Mouse (Mus musculus): Measurements from ENCODE around the gene Pspn. TPM values are rescaled to one million over a fixed set of nuclear protein-coding genes. Genes with fewer than 3 reads are reported as not detected.

The Pspn gene
- total and polyA plus RNA-seq, 3 experiments: 1.0 TPM; not detected in 2

- H3K4me1 ChIP-seq (ENCODE audit: control insufficient read depth in 1 of 2, insufficient read depth in 2 of 2, low read length in 2 of 2): no peaks in the 10 kb centered on the region
- no peak for DNase-seq (ENCODE audit: low read depth, low spot score)
- no peak overlapping the region for H3K4me3 ChIP-seq (ENCODE audit: control insufficient read depth in 1 of 2, insufficient read depth in 1 of 2, low read depth in 2 of 2, low read length in 2 of 2)
- TF ChIP-seq POLR2A (IDR thresholded peaks at IDR 0.05; ENCODE audit: control insufficient read depth in 1 of 2, insufficient read depth in 1 of 2, low read depth in 1 of 2, low read length in 2 of 2, poor library complexity in 1 of 2) (no peak), ZNF384 (IDR thresholded peaks at IDR 0.05; ENCODE audit: low read depth, low read length) (no peak), GATA1 (IDR thresholded peaks at IDR 0.05; ENCODE audit: low read depth, low read length) (no peak), SIN3A (IDR thresholded peaks at IDR 0.05; ENCODE audit: low read length) (no peak), USF1 (IDR thresholded peaks at IDR 0.05; ENCODE audit: low read depth, low read length) (no peak)
- no peaks in the 10 kb centered on the region for H3K9me3 ChIP-seq (replicated peaks; ENCODE audit: insufficient read depth, low read length)
- H3K27ac ChIP-seq (ENCODE audit: control insufficient read depth, low read depth, low read length): no peak overlapping the region
- peaks cover 5 to 12% of the 10 kb centered on the region in 2 experiments for H3K27me3 ChIP-seq (ENCODE audit: control insufficient read depth in 1 of 2, insufficient read depth in 2 of 2, low read length in 2 of 2)
- H3K9ac ChIP-seq (ENCODE audit: control insufficient read depth, low read depth, low read length, poor library complexity, severe bottlenecking): no peak overlapping the region
- no peaks in the 10 kb centered on the region for H3K36me3 ChIP-seq (ENCODE audit: control insufficient read depth in 1 of 2, insufficient read depth in 2 of 2, low read length in 2 of 2)
- no peaks in the 10 kb centered on the region for H3K79me2 ChIP-seq (ENCODE audit: control insufficient read depth, insufficient read depth, low read length, poor library complexity)
Observed at GRCm38 (mm10) chr17:56974708-56975240, 25.0 kb downstream of the Pspn start.

GRCm38 (mm10) chr17:56973956-56974707 lies 25.7 kb downstream of the Pspn start:
- H3K4me3 ChIP-seq (ENCODE audit: control insufficient read depth in 1 of 2, insufficient read depth in 1 of 2, low read depth in 2 of 2, low read length in 2 of 2): no peak overlapping the region
- H3K9me3 ChIP-seq (replicated peaks; ENCODE audit: insufficient read depth, low read length): no peaks in the 10 kb centered on the region
- H3K9ac ChIP-seq (ENCODE audit: control insufficient read depth, low read depth, low read length, poor library complexity, severe bottlenecking): no peak overlapping the region
- H3K79me2 ChIP-seq (ENCODE audit: control insufficient read depth, insufficient read depth, low read length, poor library complexity): no peaks in the 10 kb centered on the region
- no peaks in the 10 kb centered on the region for H3K36me3 ChIP-seq (ENCODE audit: control insufficient read depth in 1 of 2, insufficient read depth in 2 of 2, low read length in 2 of 2)
- no peak for TF ChIP-seq MYB (IDR thresholded peaks at IDR 0.05; ENCODE audit: low read depth, low read length)
- no peak for TF ChIP-seq MEF2A (IDR thresholded peaks at IDR 0.05; ENCODE audit: extremely low read depth, insufficient replicate concordance, low read depth, low read length, poor library complexity, severe bottlenecking)
- no peak for TF ChIP-seq NELFE (IDR thresholded peaks at IDR 0.05; ENCODE audit: low read depth, low read length)
- no peak for TF ChIP-seq MXI1 (IDR thresholded peaks at IDR 0.05; ENCODE audit: low read depth, low read length)
- no peak for TF ChIP-seq MAZ (IDR thresholded peaks at IDR 0.05; ENCODE audit: low read depth, low read length)
- no peak for TF ChIP-seq GABPA (IDR thresholded peaks at IDR 0.05; ENCODE audit: low read depth, low read length)
- TF ChIP-seq POLR2A (IDR thresholded peaks at IDR 0.05; ENCODE audit: control insufficient read depth in 1 of 2, insufficient read depth in 1 of 2, low read depth in 1 of 2, low read length in 2 of 2, poor library complexity in 1 of 2): no peak
- TF ChIP-seq RCOR1 (IDR thresholded peaks at IDR 0.05; ENCODE audit: low read depth, low read length): no peak
- TF ChIP-seq ZNF384 (IDR thresholded peaks at IDR 0.05; ENCODE audit: low read depth, low read length): no peak; the same call in 1 of the 2 replicates
- TF ChIP-seq JUND (IDR thresholded peaks at IDR 0.05; ENCODE audit: low read depth, low read length): no peak
- no peak for TF ChIP-seq POLR2AphosphoS2 (IDR thresholded peaks at IDR 0.05; ENCODE audit: low read length)
- no peak for TF ChIP-seq POLR2AphosphoS5 (IDR thresholded peaks at IDR 0.05; ENCODE audit: borderline replicate concordance, low read depth, low read length)
- TF ChIP-seq ELF1 (IDR thresholded peaks at IDR 0.05; ENCODE audit: low read depth, low read length): no peak
- TF ChIP-seq TBP (IDR thresholded peaks at IDR 0.05; ENCODE audit: low read depth, low read length): no peak
- TF ChIP-seq CTCF (IDR thresholded peaks at IDR 0.05 in 2 of 3, conservative IDR thresholded peaks at IDR 0.05 in 1 of 3; ENCODE audit: control insufficient read depth in 1 of 3, insufficient read depth in 1 of 3, low read depth in 2 of 3, low read length in 3 of 3, poor library complexity in 1 of 3, severe bottlenecking in 1 of 3): no peak
- no peak for TF ChIP-seq TCF12 (IDR thresholded peaks at IDR 0.05; ENCODE audit: low read depth, low read length)
- no peak for TF ChIP-seq USF1 (IDR thresholded peaks at IDR 0.05; ENCODE audit: low read depth, low read length)
- no peak for TF ChIP-seq EP300 (IDR thresholded peaks at IDR 0.05; ENCODE audit: low read depth in 1 of 2, low read length in 2 of 2)
- DNase-seq (ENCODE audit: low read depth, low spot score): peak; percentile 34
- H3K27ac ChIP-seq (ENCODE audit: control insufficient read depth, low read depth, low read length): no peak overlapping the region
- H3K27me3 ChIP-seq (ENCODE audit: control insufficient read depth in 1 of 2, insufficient read depth in 2 of 2, low read length in 2 of 2): peaks cover 10 to 17% of the 10 kb centered on the region in 2 experiments
- H3K4me1 ChIP-seq (ENCODE audit: control insufficient read depth in 1 of 2, insufficient read depth in 2 of 2, low read length in 2 of 2): no peaks in the 10 kb centered on the region
